Mouse (Mus musculus) cerebral cortex, adult 2 months (tissue): ENCODE results near the gene Kifc5b.

Experiments used
- WGBS: fragments of 180-500 bp; shearing (Covaris S2); methylation state at CpG from one replicate; pipeline ENCODE4 v1.1.7; 2018; 5-methylcytosine and 5-hydroxymethylcytosine counted together

Gene Kifc5b

DNA sequence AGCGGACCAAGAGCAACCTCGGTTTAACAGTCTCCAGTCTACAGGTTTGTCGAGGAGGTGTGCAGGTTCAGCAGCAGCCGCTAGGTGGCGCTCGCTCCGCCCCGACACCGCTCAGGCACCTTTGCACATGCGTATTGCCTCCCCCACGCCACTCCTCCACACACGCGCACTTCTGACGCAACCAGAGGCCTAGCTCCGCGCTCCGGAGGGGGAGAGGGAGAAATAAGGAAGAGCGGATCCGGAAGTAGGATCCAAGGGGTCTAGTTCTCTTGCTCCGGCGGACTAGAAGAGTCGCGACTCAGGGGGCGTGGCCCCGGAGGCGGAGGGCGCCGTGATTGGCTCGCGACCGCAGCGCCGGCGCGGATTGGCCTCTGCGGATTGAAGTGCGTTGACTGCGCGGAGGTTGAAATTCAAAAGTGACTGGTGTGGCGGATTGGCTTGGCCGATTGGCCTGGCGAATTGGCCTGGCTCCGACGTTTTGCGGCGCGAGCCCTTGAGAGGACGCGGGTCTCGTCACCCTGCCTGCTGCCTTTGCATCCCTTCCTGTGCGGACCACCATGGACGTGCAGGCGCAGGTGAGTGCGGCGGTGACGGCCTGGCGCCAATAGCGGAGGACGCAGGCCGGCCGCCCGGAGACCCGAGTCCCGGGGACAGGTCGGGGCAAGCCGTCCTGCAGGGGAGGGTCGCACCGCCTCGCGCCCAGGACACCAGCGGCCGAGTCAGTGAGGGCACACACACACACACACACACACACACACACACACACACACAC, at the start of gene Kifc5b:
Kifc5b (plus strand) TSS at position 381 of the 772 bp plus-strand sequence.
- under 1% methylated on average over 72 of the region's 72 CpGs for WGBS

- 61% methylated on average over 5 of the region's 5 CpGs for WGBS
These were observed 48.1 kb upstream of the Kifc5b start for GRCm38 (mm10) chr17:26868756-26869155.

GRCm38 (mm10) chr17:26872870-26873269, 44.0 kb upstream of the Kifc5b start:
- 82% methylated on average over 3 of the region's 3 CpGs for WGBS

- WGBS, result 75% methylated on average over 8 of the region's 8 CpGs
These were observed 43.4 kb upstream of the Kifc5b start for GRCm38 (mm10) chr17:26873502-26873901.

GRCm38 (mm10) chr17:26874542-26874941, 42.3 kb upstream of the Kifc5b start:
- WGBS, result 68% methylated on average over 11 of the region's 11 CpGs

- WGBS, result 89% methylated on average over 7 of the region's 7 CpGs
These were observed 39.0 kb upstream of the Kifc5b start for GRCm38 (mm10) chr17:26877927-26878326.

- 89% methylated on average over 6 of the region's 6 CpGs for WGBS
These were observed 37.7 kb upstream of the Kifc5b start for GRCm38 (mm10) chr17:26879235-26879634.

- WGBS, result 88% methylated on average over 1 of the region's 1 CpGs
These were observed 34.2 kb upstream of the Kifc5b start for GRCm38 (mm10) chr17:26882706-26883105.

- 91% methylated on average over 6 of the region's 6 CpGs for WGBS
These were observed 33.3 kb upstream of the Kifc5b start for GRCm38 (mm10) chr17:26883585-26883984.

DNA sequence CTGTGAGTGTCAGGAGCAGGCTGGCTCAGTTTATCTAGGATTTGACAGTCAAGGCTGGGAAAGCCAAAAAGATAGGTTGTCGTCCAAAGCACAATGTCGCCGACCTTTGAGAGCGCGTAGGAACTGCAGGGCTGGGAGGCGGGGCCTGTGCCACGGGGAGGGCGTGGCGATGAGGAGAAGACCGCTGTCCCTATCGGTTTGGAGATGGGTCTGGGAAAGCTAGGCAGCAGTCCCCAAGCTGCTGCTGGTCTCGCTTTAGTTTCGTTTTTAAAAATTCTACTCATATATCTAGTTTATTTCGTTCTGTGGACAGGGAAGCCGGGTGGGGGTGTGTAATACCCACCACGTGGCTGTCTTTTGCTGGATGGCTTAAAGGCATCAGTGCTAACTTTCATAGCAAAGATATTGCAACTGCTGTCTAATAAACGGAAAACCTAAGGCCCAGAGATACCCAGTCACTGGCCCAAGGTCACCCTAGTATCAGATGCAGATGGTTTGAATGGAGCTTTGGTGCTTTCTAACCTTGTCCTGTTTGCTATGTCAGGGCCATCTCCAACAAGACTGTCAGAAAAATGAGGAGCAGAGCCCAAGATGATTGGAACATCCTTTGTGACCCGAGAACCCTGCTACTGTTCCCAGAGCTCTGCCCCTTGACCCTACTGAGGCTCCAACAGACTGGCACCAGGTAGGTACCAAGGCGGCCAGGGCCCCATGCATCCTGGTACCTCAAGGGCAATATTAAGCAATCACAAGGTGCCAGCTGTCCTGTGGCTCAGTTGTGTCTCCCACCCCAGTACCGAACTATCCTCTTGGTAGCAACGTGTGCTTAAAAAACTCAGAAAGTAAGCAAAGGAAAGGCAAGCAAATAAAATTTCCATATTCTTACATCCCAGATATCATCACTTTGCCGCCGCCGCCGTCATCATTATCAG, 31.6 kb upstream of the Kifc5b start:
- WGBS, result 16% methylated on average over 25 of the region's 25 CpGs

DNA sequence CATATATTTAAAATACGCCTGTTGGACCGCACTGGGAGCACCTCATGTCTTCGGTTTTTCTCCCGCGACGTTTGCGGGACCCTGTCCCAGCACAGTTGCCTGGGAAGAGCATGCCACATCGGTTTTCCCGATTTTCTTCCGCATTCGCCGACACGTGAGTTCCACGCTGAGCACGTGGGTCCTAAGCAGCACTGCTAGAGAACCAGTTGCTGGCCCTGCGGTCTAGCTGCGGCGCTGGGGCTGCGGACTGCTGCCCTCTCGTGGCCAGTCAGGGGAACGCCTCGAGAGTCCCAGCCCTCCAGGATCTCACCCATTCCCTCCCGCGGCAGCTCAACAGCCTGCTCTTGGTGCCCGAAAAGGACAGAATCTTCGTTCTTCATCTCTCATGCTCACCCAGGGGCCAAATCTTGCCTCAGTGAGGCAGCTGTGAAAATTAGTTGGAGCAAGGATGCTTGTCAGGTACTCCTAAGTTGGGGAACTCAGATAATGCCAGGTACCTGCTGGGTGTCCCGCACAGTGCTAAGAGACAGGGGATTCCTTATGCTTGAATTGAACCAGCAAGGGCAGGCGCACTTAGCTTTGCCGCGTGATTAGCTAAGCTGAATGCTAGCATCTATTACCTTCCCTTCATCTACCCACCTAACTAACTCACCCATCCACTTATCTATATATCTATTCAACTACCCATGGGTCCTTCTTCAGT, 30.7 kb upstream of the Kifc5b start:
- 7% methylated on average over 30 of the region's 30 CpGs for WGBS

- 44% methylated on average over 3 of the region's 3 CpGs for WGBS
These were observed 29.0 kb upstream of the Kifc5b start for GRCm38 (mm10) chr17:26887926-26888325.

DNA sequence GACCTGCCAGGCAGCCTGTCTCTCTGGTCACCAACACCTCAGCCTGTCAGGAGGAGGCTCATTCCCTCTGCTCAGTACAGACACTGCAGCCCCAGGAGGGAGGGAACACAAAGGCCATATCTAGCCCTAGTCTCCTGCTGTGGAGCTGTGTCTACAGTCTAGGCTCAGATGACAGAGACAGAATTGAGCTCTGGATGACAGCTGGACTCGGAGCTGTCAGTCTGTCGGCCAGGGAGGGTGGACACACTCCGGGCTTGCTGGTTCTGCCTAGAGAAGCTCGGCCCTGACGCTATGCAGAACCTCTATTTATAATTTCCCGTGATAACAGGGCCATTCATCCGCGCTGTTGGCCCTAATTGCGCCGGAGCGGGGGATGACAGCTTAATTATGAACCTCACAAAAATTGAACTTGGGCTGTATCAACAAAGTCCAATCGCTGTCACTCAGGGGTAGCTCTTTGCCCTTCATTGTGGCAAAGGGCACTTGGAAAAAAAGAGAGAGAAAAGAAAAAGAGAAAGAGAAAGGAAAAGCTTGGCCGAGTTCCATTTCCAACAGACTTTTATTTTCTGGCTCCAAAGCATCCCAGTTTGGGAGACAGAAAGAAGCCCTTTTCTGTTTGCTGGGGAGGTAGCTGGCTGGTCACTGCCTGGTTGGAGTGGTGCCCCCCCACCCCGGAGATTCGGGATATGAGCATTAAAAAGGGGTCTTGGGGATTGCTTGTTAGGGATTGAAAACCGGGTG, 24.1 kb upstream of the Kifc5b start:
- WGBS, result 29% methylated on average over 16 of the region's 16 CpGs

GRCm38 (mm10) chr17:26893492-26893891, 23.4 kb upstream of the Kifc5b start:
- WGBS, result 28% methylated on average over 6 of the region's 6 CpGs

- WGBS, result 58% methylated on average over 6 of the region's 6 CpGs
These were observed 22.5 kb upstream of the Kifc5b start for GRCm38 (mm10) chr17:26894342-26894741.

GRCm38 (mm10) chr17:26895578-26895977, 21.3 kb upstream of the Kifc5b start:
- WGBS, result 23% methylated on average over 10 of the region's 10 CpGs

DNA sequence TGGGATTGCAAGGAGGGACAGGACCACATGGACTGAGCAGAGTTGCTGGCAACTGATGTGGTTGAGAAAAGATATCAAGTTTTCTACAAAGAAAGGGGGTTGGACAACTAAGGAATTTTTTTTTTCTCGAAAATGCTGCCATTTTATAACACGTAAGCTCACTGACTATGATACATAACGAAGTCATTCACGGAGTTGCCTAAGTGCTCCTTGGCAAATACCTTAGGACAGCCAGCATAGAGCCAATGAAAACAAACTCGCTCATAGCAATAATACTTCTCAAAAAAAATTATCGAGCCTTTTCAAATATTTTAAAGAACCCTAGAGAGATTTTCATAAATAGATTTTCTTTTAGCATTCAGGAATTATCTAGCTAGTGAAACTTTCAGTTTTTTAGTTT, 16.0 kb upstream of the Kifc5b start:
- WGBS, result 86% methylated on average over 6 of the region's 6 CpGs

- WGBS, result 35% methylated on average over 5 of the region's 5 CpGs
These were observed 12.6 kb upstream of the Kifc5b start for GRCm38 (mm10) chr17:26904320-26904719.

DNA sequence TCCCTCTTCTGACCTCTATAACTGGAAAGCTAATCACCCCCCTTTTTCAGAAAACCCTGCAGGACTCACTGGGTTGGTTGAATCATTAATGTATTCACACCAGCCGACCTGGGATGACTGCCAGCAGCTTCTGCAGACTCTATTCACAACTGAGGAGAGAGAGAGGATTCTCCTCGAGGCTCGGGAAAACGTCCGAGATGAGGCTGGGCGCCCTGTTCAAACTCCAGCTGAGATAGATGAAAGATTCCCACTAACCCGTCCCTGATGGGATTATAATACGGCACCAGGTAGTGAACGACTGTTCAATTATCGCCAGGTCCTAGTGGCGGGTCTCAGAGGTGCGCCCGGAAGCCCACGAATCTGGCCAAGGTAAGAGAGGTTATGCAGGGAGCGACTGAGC, 9.4 kb upstream of the Kifc5b start:
- WGBS, result 56% methylated on average over 15 of the region's 15 CpGs

DNA sequence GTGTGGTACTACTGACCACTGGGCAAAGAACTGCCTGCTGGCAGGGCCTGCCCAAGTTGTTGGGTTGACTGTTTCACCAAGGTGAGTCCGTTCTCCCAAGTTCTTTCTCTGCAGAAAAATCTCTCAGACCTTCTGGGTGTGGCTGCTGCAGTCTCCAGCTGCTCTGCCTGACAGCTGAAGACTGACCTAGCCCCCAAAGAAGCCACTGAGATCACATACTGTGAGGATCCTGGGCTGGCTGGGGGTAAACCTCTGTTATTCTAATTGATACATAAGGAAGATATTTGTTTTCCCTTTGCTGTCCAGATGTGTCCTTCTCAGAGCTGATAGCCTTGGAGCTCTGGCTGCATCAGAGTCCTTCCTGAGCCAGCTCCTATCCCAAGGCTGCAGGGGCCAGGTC, 1.6 kb upstream of the Kifc5b start:
- 63% methylated on average over 1 of the region's 1 CpGs for WGBS

GRCm38 (mm10) chr17:26917560-26917959, 669 bp downstream of the Kifc5b start:
- WGBS, result 2% methylated on average over 12 of the region's 12 CpGs
